Mouse (Mus musculus) kidney, postnatal 25 days (tissue): Measurements from ENCODE around the gene Sipa1l1.
A peak's percentile ranks its signal among the peaks of the same experiment; 100 is the strongest.

Experiments
- DNase-seq, 2 experiments: peaks; one replicate each; pipeline ENCODE4 v3.0.0; 2021; ENCODE audit warnings: mixed read lengths in 2 of 2

Gene Sipa1l1

GRCm38 (mm10) chr12:82213056-82213455, 43.9 kb downstream of the Sipa1l1 start:
- no peak for DNase-seq

DNA sequence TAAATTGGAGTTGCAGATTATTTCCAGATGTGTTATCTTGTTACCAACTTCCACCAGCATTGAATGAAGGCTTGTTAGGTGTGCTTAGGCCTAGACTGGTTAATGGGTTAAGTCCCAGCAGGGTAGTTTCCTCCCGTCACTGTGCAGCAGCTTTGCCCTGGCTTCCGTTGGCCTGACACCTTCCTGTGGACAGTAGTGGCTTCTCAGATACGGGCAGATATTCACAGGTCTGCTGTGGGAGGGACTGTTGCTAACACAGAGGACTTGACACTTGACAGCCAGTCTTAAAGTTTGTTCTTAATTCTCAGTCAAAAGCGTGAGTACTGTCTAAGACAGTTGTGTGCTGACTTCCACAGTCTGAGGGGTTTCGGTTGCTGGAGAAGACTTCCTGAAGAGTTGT, 45.8 kb downstream of the Sipa1l1 start:
- no peak for DNase-seq

- no peak for DNase-seq
Observed at GRCm38 (mm10) chr12:82216801-82217553, 47.9 kb downstream of the Sipa1l1 start.

- DNase-seq, result peak; percentile 34 to 59
Observed at GRCm38 (mm10) chr12:82218201-82218600, 49.1 kb downstream of the Sipa1l1 start.

DNA sequence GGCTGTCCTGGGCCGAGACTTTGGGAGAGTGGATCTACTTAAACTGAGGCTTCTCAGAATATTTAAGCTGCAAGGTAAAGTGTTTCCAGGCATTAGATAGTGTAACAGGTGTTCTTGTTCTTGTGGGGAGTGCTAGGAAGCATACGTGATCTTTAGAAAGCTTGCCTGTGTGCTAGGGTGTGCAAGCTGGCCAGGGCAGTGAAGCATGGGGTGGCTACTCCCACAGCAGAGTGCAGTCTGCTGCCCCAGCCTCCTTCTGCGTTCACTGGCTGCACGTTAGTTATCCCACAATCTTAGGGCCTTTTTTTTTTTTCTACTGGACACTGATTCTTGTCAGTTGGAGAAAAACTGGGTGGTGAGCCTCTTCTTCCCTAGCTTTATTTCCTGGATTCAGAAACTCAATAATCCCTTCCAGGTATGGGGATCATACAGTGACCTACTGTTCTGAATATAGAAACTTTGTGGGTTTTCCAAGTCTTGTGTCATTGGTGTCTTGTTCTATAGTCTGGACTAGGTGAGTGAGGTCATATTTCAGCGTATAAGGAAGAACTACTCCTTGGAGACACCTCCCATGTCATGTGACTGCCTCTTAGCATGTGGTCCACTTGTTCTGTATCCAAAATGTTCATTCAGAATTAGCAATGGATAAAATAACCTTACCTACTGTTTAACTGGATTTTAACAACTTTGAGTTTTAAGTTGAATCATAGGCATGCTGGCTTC, 51.4 kb downstream of the Sipa1l1 start:
- peak; percentile 32 to 58 for DNase-seq

- peak in 1 of 2 experiments; percentile 27 for DNase-seq
Observed at GRCm38 (mm10) chr12:82223126-82223815, 54.2 kb downstream of the Sipa1l1 start.

DNA sequence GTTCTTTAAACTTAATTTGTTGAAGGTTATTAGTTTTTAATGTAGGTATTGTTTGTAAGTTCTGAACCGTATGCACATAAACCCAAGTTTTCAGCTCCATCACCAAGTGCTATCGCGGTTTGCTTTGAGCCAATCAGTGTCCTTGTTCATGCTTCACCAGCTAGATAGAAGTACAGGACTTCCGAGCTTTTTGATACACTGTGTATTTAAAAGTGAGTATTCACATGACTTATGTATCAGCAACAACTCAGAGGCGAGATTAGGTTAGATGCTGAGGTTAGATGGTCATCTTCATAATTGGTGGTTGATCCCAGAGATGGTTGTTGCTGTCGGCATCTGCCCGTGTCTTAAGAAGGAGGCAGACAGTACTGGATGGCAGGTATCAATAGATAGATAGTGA, 55.7 kb downstream of the Sipa1l1 start:
- no peak for DNase-seq

- no peak for DNase-seq
Observed at GRCm38 (mm10) chr12:82225278-82225677, 56.2 kb downstream of the Sipa1l1 start.

DNA sequence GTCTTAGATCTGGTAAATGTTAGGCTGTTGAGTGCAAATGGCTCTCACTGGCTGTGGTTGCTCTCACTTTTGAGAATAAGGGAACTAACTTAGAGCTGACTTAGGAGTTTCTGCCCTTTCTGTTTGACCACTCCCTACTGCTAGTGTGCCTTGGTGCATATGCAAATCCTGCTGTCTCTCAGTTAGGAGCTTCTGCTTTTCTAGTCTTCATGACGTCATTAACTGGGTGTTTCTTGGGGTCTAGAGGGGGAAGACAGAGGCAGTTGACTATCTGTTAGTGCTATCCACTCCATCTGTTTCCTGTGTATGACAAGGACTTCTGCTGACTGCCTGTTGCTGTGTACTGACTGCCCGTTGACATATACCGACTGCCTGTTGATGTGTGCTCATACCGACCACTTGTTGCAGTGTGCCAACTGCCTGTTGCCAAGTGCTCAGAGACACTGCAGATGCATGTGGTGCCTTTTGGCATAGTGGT, 56.7 kb downstream of the Sipa1l1 start:
- no peak for DNase-seq

- no peak for DNase-seq
Observed at GRCm38 (mm10) chr12:82226311-82227066, 57.4 kb downstream of the Sipa1l1 start.

DNA sequence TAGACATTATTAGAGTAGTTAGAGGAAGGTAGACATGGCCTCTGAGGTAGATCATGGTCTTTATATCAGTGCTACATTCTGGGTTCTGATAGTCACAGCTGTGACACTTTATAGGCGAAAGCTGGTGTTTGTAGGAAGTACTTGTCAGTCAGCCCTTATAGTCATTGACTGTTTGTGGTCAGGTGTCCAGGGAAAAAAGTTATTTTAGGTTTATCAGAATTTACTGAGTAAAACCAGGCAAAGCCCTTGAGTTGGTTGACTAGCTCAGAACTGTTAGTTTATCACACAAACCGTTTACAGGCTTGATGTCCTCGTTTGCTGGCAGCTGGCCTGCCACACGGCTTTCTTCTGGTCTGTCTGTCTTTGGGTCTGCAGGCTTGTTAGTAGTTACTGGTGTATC, 61.0 kb downstream of the Sipa1l1 start:
- no peak for DNase-seq

DNA sequence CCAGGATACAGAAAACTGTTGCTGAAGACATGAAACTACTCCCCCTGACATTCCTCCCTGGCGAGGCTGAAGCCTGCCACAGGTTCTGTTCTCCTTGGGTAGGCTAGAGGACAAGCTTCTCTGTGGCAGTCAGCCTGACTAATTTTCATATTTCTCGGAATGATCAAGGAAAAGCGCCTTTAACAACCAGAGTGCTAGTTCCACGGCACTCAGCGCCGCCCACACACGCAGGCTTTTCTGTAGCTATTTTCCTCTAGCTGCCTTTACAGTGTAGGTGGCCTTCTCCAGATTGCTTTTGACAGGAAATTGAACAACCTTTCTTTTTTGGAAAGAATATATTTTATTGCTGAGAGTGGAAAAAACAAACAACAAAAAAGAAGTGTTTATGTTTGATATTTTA, 62.1 kb downstream of the Sipa1l1 start:
- no peak for DNase-seq

DNA sequence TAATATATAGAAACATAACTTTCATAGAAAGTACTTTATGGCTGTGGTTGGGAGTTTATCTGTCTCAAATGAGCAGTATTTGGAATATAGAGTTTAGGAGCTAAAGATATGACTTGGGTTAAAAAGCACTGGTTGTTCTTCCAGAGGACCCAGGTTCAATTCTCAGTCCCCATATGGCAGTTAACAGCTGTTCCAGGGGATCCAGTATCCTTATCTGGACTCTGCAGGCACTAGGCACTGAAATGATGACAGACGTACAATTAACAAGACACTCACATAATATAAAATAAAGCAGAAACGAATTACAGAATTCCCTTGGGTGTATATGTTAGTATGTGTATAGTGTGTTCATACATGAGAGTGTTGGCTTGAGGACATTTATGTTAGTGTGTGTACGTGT, 64.1 kb downstream of the Sipa1l1 start:
- no peak for DNase-seq

DNA sequence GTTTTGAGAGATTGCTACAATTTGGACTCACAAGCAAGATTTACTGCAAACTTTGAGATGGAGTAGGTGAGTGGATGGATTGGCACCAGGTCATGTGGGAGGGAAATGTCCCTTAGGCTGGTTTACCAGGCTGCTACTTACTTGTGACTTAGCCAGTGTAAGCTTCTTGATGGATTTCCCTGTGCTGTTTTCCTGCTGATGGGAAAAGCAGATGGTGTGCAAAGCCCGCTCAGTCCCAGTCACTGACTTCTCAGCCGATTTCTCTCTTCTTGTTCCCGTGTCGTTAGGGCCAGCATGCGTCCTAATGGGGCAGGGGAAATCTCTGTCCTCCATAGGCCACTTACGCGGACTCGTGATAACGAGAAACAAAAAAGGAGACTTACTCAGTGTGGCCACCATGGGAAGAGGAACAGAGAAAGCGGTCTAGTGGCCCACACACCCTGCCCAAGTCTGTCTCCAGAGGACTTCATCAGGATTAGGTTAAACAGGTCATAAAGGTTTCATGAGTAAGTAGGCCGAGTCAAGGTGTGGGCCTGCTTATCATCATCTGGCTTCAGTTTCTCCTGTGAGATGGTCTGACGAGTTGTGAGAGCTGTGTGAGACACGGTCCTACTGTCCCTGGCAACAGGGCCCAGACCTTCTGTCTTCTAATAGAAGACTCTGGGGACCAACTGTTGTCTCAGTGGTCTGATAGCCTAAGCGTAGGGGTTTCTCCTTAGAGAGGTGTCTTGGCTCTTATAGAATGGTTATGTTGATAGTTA, 65.5 kb downstream of the Sipa1l1 start:
- no peak for DNase-seq

DNA sequence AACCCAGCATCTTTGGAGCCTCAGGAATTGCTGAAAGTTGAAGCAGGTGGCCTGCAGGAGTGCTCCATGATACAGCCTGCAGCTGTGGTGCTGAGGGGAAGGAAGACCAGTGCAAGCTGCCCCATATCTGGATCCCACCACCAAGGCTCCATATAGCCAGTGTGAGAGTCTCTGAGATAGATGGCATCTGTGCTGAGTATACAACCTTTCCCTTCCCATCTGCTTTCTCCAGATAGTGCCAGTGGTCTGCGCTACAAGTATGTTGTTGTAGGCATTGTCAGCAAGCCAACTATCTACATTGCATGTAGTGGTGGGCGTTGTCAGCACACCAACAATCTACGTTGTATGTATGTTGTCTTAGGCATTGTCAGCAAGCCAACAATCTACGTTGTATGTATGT, 68.0 kb downstream of the Sipa1l1 start:
- DNase-seq, result no peak

GRCm38 (mm10) chr12:82237946-82238345, 68.8 kb downstream of the Sipa1l1 start:
- no peak for DNase-seq

GRCm38 (mm10) chr12:82240674-82241073, 71.6 kb downstream of the Sipa1l1 start:
- DNase-seq, result no peak

- DNase-seq, result no peak
Observed at GRCm38 (mm10) chr12:82245219-82245618, 76.1 kb downstream of the Sipa1l1 start.

DNA sequence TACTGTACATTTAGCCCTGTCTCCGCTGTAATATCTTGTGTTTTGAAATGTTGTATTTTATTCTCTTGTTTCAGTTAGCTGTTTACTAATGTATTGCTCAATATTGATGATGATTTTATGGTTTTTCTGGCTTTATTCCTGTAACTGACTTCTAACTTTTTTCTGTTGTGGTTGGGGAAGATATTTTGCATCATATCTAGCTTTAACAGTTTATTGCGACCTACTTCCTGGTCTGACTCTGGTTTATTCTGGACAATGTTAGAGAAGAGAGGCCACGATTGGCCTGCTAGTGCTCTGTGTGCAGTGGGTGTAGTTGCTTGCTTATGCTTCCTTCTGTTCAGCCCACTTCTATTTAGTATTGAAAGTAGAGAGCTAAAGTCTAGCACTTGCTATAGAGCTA, 77.3 kb downstream of the Sipa1l1 start:
- no peak for DNase-seq

- no peak for DNase-seq
Observed at GRCm38 (mm10) chr12:82247371-82248258, 78.5 kb downstream of the Sipa1l1 start.

- DNase-seq, result no peak
Observed at GRCm38 (mm10) chr12:82248501-82248900, 79.4 kb downstream of the Sipa1l1 start.
